Mouse (Mus musculus) frontal cortex, postnatal 36 days (tissue): ENCODE measurements at regions not wholly inside any gene's neighbourhood (a gene's known extent, or its start where the extent isn't known, plus 50 kb on each side); places are given as distances from the start of the nearest gene placed in this dataset.

Experiments used
- DNase-seq, 2 experiments: peaks; one replicate each; pipeline ENCODE4 v3.0.0; 2022; ENCODE audit warnings: low spot score in 2 of 2

DNA sequence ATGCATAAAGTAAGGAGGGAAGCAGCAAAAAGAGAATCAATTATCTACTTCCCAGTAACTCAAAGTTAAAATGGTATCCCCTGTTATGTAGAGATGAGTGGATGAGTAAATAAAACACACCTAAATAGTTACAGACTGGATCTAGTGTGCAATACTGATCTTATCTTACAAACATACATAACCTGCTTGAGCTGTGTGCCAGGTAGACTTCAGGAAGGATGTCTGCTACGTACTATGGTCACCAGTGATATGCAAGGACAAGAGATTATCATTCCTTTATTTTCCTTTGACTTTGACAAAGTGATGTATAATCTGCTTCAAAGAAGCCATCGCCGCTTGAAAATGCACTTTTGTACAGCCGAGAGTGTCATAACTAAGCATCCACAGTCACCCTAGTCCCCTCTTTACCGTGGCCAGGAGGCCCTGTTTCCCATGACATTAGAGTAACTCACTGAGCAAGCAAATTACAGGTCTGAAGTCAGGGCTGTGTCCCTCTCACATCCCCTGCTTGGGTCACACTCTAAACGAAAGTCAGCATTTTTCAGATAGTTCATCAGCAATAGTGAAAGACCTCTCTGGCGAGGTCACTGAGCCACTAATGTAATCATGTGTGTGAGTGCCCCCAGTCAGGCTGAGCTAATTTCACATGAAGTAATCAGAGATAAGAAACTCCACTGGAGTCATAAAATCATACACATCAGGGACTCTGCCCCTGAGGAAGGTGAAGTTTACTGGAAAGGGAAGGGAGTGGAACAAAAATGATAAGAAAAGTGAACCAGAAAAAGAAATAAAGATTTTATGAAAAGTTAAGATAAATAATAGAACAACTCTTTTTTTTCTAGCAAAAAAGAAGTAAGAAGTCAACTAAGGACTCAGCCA lies 929.8 kb upstream of the Gm7489 start:
- DNase-seq = no peak

DNA sequence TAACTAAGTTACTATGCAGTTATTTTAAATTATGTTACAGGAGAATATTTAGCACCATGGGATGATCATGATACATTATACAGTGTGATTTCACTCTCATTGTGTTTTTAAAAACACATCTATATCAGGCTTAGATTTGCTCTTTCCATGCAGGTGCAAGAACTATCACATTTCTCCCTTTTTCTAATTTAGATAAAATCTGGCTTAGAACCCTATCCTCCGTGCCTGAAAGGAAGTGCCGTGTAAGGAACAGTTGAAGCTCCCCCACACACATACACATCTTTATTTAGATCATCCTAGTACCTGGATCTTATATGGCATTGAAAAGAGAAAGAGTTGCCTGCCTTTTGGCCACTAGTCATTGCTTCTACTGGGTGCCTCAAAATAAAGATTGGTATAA lies 925.0 kb upstream of the Gm7489 start:
- peak in 1 of 2 experiments; percentile 20 for DNase-seq

DNA sequence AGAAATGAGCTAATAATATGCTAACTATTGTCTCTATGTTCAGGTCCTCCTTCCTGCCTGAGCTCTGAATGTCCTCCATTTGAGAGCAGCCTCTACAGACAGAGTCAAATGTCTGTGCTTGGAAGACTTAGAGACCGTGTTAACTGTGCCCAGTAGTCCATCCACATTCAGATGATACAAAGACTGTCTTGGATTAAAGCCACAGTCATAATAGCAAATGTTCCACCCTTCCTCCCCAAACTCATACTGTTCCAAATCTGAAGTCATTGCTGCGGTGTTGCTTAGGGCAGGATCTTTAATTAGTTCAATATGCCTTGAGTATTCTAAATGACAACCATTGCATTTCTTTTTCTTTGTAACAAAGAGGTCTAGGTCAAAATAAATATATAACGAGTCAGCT lies 923.2 kb upstream of the Gm7489 start:
- DNase-seq = no peak

- DNase-seq = no peak
Measured at GRCm38 (mm10) chr15:52963918-52964317, 920.8 kb upstream of the Gm7489 start.

DNA sequence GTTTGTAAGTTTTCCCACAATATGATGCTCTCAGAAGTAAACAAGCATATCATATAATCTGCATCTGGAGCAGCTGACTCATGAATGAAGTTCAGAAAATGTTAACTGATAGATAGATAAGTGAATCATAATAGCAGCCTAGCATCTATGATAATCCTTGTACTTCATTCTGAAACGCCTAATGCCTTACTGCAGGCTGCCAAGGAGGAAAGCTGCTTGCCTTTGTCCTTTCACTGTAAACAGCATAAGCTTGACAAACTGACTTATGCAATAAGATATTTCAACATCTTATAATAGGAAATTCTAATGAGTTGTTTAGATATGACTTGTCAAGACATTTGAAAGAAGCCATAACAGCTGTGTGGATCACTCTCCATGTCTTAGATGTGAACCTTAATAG lies 920.3 kb upstream of the Gm7489 start:
- no peak for DNase-seq

GRCm38 (mm10) chr15:52967801-52968235 lies 916.9 kb upstream of the Gm7489 start:
- DNase-seq = peak in 1 of 2 experiments; percentile 9

- DNase-seq = no peak
Measured at GRCm38 (mm10) chr15:52982821-52983220, 901.9 kb upstream of the Gm7489 start.

DNA sequence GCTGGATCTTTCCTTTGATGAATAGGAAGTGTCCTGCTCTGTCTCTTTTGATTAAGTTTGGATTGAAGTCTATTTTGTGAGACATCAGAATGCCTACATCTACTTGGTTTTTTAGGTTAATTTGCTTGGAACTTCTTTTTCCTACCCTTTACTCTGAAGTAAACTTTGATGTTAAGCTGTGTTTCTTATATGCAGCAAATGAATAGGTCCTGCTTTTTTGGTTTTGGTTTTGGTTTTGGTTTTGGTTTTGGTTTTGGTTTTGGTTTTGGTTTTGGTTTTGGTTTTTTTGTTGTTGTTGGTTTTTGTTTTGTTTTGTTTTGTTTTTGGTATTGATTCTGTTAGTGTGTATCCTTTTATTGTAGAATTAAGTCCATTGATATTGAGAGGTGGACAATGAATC lies 894.1 kb upstream of the Gm7489 start:
- DNase-seq = no peak

- peak; percentile 19 to 32 for DNase-seq
Measured at GRCm38 (mm10) chr15:52994351-52994750, 890.4 kb upstream of the Gm7489 start.

GRCm38 (mm10) chr15:52999200-52999599 lies 885.5 kb upstream of the Gm7489 start:
- DNase-seq = no peak

GRCm38 (mm10) chr15:52999776-53000175 lies 884.9 kb upstream of the Gm7489 start:
- no peak for DNase-seq

GRCm38 (mm10) chr15:53001429-53001828 lies 883.3 kb upstream of the Gm7489 start:
- peak in 1 of 2 experiments; percentile 74 for DNase-seq

DNA sequence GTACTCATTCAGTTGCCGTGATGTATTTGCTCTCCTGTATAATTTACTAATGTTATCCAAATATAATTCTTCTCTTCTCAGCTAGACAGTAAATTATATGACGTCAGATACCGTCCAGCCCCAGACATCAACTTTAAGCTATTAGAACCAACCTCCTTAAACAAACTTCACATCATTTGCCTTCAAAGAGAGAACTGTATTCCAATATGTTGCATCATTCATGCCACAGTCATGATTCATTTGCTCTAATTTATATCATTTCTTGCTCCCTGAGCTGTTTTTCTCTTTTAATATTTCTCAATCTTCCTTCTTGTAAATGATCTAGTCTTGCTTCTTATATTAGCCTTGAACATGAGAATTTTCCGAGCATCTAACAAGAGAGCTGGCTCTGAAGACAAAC lies 882.7 kb upstream of the Gm7489 start:
- no peak for DNase-seq

DNA sequence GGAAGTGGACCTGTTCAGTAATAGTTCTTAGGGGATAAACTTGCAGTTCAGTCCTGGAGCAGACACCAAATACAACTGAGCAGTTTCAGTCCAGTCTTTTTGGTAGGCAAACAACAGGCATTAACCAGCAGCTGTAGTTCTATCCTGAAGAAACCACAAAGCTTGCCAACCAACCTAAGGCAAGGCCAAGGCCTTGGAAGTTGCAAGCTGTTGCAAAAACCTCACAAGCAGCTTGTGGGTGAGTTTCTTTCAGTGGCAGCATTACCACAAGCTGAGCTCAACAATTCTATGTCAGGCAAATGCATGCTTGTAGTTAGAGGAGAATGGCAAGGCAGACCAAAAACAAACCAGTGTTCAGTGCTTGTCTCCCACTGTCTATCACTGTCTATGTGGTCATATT lies 880.6 kb upstream of the Gm7489 start:
- no peak for DNase-seq

- DNase-seq = no peak
Measured at GRCm38 (mm10) chr15:53006844-53007243, 877.9 kb upstream of the Gm7489 start.

DNA sequence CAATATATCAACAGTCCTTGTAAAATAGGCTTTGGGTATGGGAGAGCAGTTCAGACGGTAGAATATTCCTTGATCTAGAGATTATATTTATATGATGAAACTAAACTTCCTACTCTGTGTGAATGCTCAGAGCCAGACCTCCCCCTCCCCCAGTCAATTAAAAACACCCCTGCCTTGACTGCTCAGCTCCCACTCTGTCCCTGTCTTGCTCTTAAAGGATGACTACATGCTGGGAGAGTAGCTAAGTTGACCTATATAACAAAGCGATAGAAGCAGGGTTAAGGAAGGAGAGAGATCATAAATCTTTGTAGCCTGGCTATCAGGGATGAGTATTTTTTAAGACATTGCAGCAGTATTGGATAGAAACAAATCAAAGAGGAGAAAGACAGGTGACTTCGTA lies 875.4 kb upstream of the Gm7489 start:
- DNase-seq = no peak
